Mouse (Mus musculus) neural tube, embryonic 14.5 days (tissue): ENCODE data around the gene Wfdc3. TPM values are rescaled to one million over a fixed set of nuclear protein-coding genes. Genes with fewer than 3 reads are reported as not detected.

ENCODE experiments used
- ATAC-seq: fragments of 200-750 bp; cut with Nextera tagmentation; 2 replicates; pipeline ENCODE4 v1.8.0; 2017; ENCODE audit warnings: low read depth, mild to moderate bottlenecking, moderate TSS enrichment, moderate library complexity
- H3K27ac ChIP-seq: fragments of 300-500 bp; sonication (generic); 2 replicates; pipeline ENCODE4 v1.5.1; 2014; ENCODE audit warnings: low read depth, mild to moderate bottlenecking, control low read depth, low read length, moderate library complexity, mixed read lengths
- H3K27me3 ChIP-seq: fragments of 300-500 bp; sonication (generic); 2 replicates; pipeline ENCODE4 v1.6.1; 2014; ENCODE audit warnings: low read length; ENCODE audit not compliant: control insufficient read depth, insufficient read depth
- H3K36me3 ChIP-seq: fragments of 300-500 bp; sonication (generic); 2 replicates; pipeline ENCODE4 v1.6.1; 2014; ENCODE audit warnings: low read length, mixed read lengths; ENCODE audit not compliant: control insufficient read depth, insufficient read depth
- H3K4me1 ChIP-seq: fragments of 300-500 bp; sonication (generic); 2 replicates; pipeline ENCODE4 v1.6.1; 2014; ENCODE audit warnings: low read length; ENCODE audit not compliant: control insufficient read depth, insufficient read depth
- H3K4me2 ChIP-seq: fragments of 300-500 bp; sonication (generic); 2 replicates; pipeline ENCODE4 v1.6.1; 2014; ENCODE audit warnings: mild to moderate bottlenecking, low read depth, low read length, control low read depth
- H3K4me3 ChIP-seq: fragments of 300-500 bp; sonication (generic); 2 replicates; pipeline ENCODE4 v1.5.1; 2014; ENCODE audit warnings: low read depth, low read length, control low read depth, mixed read lengths
- H3K9ac ChIP-seq: fragments of 300-500 bp; sonication (generic); replicated peaks from 2 replicates; pipeline ENCODE4 v1.6.1; 2014; ENCODE audit warnings: low read depth, mild to moderate bottlenecking, control low read depth, low read length, mixed read lengths
- H3K9me3 ChIP-seq: fragments of 300-500 bp; sonication (generic); 2 replicates; pipeline ENCODE4 v1.6.1; 2016; ENCODE audit warnings: low read length; ENCODE audit not compliant: control insufficient read depth
- WGBS: fragments of 180-500 bp; shearing (Covaris S2); extraction: QIAGEN DNeasy Blood & Tissue Kit; methylation state at CpG from one replicate; pipeline ENCODE4 v1.1.7; 2014; 5-methylcytosine and 5-hydroxymethylcytosine counted together
- polyA plus RNA-seq: library from polyadenylated mRNA; unstranded; fragments of >200 nt; fragmentation: Nextera tagmentation; extraction: Ambion mirVana; gene quantifications from 2 replicates; pipeline ENCODE4 v1.2.1, GENCODE M21; 2014

The Wfdc3 gene
- polyA plus RNA-seq, 1 experiment from 2014 or later = 1.2 TPM

DNA sequence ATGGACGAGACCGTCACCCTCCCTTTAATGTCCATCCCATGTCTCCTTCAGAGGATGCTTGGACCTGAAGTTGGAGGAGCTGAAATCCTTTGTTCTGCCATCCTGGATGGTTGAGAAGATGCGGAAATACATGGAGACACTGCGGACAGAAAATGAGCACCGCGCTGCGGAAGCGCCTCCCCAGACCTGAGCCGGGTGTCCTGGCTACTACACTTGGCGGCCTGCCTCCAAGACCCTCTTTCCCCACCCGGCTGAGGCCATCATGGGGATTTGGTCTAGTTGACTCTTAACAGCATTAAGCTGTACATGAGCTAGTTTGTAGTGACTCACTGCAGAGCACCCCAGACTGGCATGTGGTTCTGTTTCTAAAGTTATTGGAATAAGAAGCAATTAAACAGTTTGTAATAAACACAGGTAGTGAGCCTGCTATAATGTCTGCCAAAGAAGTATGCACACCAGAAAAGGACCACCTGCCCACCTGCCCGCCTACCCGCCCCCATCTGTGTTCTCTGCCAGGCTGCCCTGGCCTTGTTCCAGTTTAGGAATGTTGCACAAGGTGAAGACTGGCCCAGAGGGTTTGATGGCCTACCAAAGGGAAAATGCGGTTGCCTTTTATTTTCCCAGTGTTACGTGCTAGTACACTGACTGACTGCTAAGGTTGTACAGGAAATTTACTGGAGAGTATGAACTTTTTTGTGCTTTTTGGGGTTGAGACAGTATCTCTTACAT is 22.2 kb upstream of the Wfdc3 start:
- H3K27me3 ChIP-seq = no peaks in the 10 kb centered on the region
- WGBS = 94% methylated on average over 15 of the region's 15 CpGs
- no peak overlapping the region for H3K9ac ChIP-seq
- no peak overlapping the region for H3K4me2 ChIP-seq
- no peaks in the 10 kb centered on the region for H3K9me3 ChIP-seq
- peaks cover 25% of the 10 kb centered on the region for H3K36me3 ChIP-seq
- no peak overlapping the region for H3K27ac ChIP-seq
- ATAC-seq = no peak
- peaks cover 12% of the 10 kb centered on the region for H3K4me1 ChIP-seq
- no peak overlapping the region for H3K4me3 ChIP-seq

DNA sequence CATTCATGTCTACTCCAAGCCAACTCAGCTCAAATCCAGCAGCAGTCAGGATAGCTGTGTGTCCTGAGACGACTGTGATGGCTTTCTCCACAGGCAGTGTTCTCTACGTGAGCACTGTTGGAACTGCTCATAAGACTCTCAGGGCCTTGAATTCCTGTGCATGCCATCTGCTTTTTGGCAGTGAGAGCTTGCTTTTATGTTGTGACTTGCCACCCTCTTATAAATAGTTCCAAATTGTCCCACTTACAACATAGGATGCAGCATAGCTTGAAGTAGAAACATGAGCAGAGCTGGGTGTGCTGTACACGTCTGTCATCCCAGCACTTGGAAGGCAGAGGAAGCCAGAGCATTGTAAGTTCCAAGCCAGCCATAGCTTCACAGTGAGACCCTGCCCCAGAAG is 20.1 kb upstream of the Wfdc3 start:
- Histone ChIP-seq H3K27ac (no peak overlapping the region), H3K4me3 (no peak overlapping the region), H3K9me3 (no peaks in the 10 kb centered on the region), H3K9ac (no peak overlapping the region), H3K4me1 (peaks cover 10% of the 10 kb centered on the region), H3K36me3 (peaks cover 41% of the 10 kb centered on the region), H3K4me2 (no peak overlapping the region), H3K27me3 (no peaks in the 10 kb centered on the region)
- no peak for ATAC-seq
- 88% methylated on average over 3 of the region's 3 CpGs for WGBS

DNA sequence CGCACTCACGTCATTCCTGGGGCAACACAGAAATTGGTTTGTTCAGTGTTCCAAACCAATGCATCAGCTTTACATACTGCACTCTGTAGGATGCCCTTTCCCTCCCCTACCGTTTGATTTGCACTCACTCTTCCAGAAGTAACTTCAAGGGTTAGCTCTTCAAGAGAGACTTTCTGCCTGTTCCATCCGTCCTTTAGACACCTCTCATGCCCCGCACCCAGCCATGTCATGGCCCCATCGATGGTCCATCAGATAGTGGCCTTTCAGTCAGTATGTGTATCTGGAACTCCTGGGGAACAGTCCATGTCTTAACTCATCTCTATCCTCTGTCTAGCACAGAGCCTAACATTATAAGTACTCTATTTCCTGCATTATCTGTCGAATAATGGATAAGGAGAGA is 16.9 kb upstream of the Wfdc3 start:
- 90% methylated on average over 7 of the region's 7 CpGs for WGBS
- Histone ChIP-seq H3K36me3 (peaks cover 51% of the 10 kb centered on the region), H3K9ac (no peak overlapping the region)

DNA sequence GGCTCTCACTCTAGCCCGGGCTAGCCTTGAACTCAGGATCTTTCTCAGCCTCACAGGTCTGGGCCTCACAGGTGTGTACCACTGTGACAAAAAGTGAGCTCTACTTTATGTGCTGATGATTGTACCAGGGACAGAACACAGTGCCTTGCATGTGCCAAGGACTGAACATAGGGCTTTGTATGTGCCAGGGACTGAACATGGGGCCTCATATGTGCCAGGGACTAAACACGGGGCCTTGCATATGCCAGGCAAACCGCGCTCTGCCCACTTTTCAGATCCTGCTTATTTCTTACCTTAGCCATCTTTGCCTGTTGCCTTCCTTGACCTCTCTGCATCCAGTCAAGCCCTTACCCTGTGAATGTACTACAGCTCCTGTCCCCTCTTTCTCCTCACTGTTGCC is 16.2 kb upstream of the Wfdc3 start:
- Histone ChIP-seq H3K27ac (no peak overlapping the region), H3K4me2 (no peak overlapping the region), H3K36me3 (peaks cover 49% of the 10 kb centered on the region), H3K4me1 (no peaks in the 10 kb centered on the region), H3K9me3 (no peaks in the 10 kb centered on the region), H3K27me3 (no peaks in the 10 kb centered on the region), H3K4me3 (no peak overlapping the region), H3K9ac (no peak overlapping the region)
- ATAC-seq = no peak
- 99% methylated on average over 4 of the region's 4 CpGs for WGBS

More for the DNA sequence above, 16.9 kb upstream of the Wfdc3 start:
- Histone ChIP-seq H3K27ac (no peak overlapping the region), H3K9me3 (no peaks in the 10 kb centered on the region), H3K4me1 (no peaks in the 10 kb centered on the region), H3K4me3 (no peak overlapping the region), H3K27me3 (no peaks in the 10 kb centered on the region), H3K4me2 (no peak overlapping the region)
- no peak for ATAC-seq

DNA sequence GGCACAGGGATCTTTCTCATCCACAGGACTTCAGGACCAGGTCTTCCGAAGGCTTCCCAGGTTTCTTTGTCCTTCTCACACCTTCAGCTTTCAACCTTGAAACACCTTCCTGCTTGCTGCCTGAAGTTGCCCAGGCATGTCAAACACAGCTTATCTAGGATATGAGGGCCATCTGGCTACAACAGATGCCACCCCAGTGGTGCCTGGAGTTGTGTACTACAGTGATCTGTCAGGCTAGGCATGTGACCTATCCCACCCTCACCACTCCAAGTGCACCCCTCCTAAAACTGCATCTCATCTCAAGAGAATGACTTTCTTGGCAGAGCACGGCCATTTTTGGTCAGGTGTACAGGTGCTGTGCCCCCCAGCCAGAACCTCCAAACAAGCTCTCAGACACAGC is 15.8 kb upstream of the Wfdc3 start:
- H3K4me3 ChIP-seq = no peak overlapping the region
- H3K27ac ChIP-seq = no peak overlapping the region
- no peaks in the 10 kb centered on the region for H3K4me1 ChIP-seq
- no peak for ATAC-seq
- H3K9ac ChIP-seq = no peak overlapping the region
- no peak overlapping the region for H3K4me2 ChIP-seq
- H3K27me3 ChIP-seq = no peaks in the 10 kb centered on the region
- peaks cover 51% of the 10 kb centered on the region for H3K36me3 ChIP-seq
- 98% methylated on average over 2 of the region's 2 CpGs for WGBS
- no peaks in the 10 kb centered on the region for H3K9me3 ChIP-seq

DNA sequence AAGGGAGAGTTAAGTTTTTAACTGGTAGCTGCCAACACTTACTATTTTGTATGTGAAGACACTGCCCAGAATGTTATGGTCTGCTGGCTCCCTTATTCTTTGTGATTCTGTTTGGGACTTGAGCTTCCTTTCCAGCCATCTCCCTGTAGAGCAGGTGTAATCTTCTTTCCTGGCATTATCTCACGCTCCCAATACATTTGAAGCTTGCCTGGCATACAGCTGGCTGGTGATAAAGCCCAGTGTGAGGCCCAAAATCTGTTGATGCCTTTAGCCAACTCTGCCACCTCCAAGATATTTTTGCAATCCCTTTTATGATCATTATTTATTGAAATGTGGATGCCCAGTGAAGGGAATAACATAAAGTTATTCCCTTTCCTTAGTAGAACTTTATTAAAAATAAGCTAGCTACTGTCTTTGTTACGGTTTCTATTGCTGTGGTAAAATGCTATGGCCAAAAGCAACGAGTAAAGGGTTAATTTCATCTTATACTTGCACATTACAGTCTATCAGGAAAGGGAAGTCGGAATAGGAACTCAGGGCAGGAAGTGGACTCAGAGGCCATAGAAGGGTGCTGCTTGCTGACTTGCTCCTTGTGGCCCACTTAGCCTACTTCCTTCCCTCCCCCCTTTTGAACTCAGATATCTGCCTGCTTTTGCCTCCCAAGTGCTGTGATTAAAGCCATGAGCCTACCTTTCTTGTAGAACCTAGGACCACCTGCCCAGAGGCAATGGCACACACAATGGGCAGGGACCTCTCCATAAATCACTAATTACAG is 14.5 kb upstream of the Wfdc3 start:
- no peak overlapping the region for H3K4me2 ChIP-seq
- H3K9me3 ChIP-seq = no peaks in the 10 kb centered on the region
- WGBS = 93% methylated on average over 4 of the region's 4 CpGs
- ATAC-seq = no peak
- H3K4me1 ChIP-seq = no peaks in the 10 kb centered on the region
- no peak overlapping the region for H3K4me3 ChIP-seq
- no peak overlapping the region for H3K27ac ChIP-seq
- H3K9ac ChIP-seq = no peak overlapping the region
- peaks cover 58% of the 10 kb centered on the region for H3K36me3 ChIP-seq
- H3K27me3 ChIP-seq = no peaks in the 10 kb centered on the region

DNA sequence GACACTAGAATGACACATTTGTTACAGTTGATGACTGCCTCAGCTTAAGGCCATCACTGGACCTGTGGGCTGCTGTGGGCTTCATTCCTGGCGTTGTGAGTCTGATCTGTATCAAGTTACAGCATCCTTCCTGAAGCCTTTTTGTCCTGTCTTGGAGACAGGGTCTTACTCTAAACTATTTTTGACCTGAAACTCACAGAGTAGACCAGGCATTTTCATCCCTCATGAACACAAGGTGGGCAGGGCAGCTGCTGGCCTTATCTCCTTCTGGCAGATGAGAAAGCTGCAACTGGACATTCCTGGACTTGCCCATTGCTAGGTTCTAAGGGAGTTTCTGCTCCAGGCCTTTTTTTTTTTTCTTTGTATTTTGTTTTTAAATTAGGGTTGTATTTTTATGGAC is 13.0 kb upstream of the Wfdc3 start:
- Histone ChIP-seq H3K4me1 (no peaks in the 10 kb centered on the region), H3K36me3 (peaks cover 67% of the 10 kb centered on the region), H3K4me3 (no peak overlapping the region), H3K9ac (no peak overlapping the region), H3K27ac (no peak overlapping the region), H3K9me3 (no peaks in the 10 kb centered on the region), H3K27me3 (no peaks in the 10 kb centered on the region), H3K4me2 (no peak overlapping the region)
- WGBS = 76% methylated on average over 1 of the region's 1 CpGs
- ATAC-seq = no peak

DNA sequence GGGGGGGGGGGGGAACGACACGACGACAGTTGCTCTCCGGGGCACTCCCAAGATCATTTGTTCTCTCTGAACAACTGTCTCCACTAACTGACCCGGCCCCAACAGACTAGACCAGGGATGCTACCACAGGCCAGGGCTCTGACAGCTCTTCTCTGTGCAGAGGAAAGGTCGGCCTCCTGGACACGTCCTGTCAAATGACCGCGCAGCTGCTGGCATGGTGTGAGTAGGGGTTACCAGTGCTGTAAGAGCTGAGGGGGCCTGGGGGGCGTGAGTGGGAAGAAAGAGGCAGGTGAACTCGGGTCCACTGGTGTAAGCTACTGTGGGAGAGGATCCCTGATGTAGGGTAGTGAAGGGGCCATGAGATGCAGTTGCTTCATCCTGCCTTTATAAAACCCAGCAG is 12.1 kb upstream of the Wfdc3 start:
- no peaks in the 10 kb centered on the region for H3K4me1 ChIP-seq
- H3K4me3 ChIP-seq = no peak overlapping the region
- no peaks in the 10 kb centered on the region for H3K9me3 ChIP-seq
- no peak overlapping the region for H3K9ac ChIP-seq
- no peak overlapping the region for H3K4me2 ChIP-seq
- no peak overlapping the region for H3K27ac ChIP-seq
- no peak for ATAC-seq
- peaks cover 66% of the 10 kb centered on the region for H3K36me3 ChIP-seq
- 90% methylated on average over 10 of the region's 11 CpGs for WGBS
- no peaks in the 10 kb centered on the region for H3K27me3 ChIP-seq

DNA sequence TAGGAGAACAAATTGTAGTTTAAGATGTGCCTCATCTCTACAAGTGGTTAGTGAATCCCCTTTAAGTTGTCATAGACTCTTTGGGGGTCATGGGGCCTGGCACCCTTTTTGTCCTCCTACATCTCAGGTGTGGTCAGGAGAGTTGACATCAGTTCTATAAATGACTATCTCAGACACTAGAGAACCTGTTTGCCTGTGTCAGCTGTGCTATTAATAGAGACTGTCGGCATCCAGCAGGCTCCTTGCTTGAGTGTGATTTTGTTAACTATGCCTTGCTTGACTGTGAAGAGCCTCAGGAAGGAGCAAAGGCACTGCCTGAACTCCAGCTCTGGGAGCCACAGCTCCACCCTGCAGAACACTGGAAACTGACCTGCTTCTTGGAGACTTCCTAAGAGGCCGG is 9.1 kb upstream of the Wfdc3 start:
- Histone ChIP-seq H3K9ac (no peak overlapping the region), H3K27ac (no peak overlapping the region), H3K36me3 (peaks cover 62% of the 10 kb centered on the region), H3K4me2 (no peak overlapping the region), H3K4me1 (no peaks in the 10 kb centered on the region), H3K9me3 (no peaks in the 10 kb centered on the region), H3K27me3 (no peaks in the 10 kb centered on the region), H3K4me3 (no peak overlapping the region)
- WGBS = 85% methylated on average over 2 of the region's 2 CpGs
- no peak for ATAC-seq
